Mouse (Mus musculus) forebrain, embryonic 15.5 days (tissue): ENCODE results near the gene Trim11. TPM values are rescaled to one million over a fixed set of nuclear protein-coding genes. Genes with fewer than 3 reads are reported as not detected.

Experiments used
- ATAC-seq: fragments of 200-750 bp; cut with Nextera tagmentation; replicated peaks from 2 replicates; pipeline ENCODE4 v1.8.0; 2017; ENCODE audit warnings: mild to moderate bottlenecking, moderate TSS enrichment, moderate library complexity
- H3K27ac ChIP-seq: fragments of 300-500 bp; sonication (generic); replicated peaks from 2 replicates; pipeline ENCODE4 v1.5.1; 2015; ENCODE audit warnings: mild to moderate bottlenecking, inconsistent platforms
- H3K27me3 ChIP-seq: fragments of 300-500 bp; sonication (generic); 2 replicates; pipeline ENCODE4 v1.6.1; 2015; ENCODE audit warnings: inconsistent platforms
- H3K36me3 ChIP-seq: fragments of 300-500 bp; sonication (generic); 2 replicates; pipeline ENCODE4 v1.6.1; 2015; ENCODE audit warnings: mild to moderate bottlenecking, inconsistent platforms
- H3K4me1 ChIP-seq: fragments of 300-500 bp; sonication (generic); 2 replicates; pipeline ENCODE4 v1.6.1; 2015; ENCODE audit warnings: inconsistent platforms
- H3K4me2 ChIP-seq: fragments of 300-500 bp; sonication (generic); replicated peaks from 2 replicates; pipeline ENCODE4 v1.6.1; 2015; ENCODE audit warnings: mild to moderate bottlenecking, inconsistent platforms
- H3K4me3 ChIP-seq: fragments of 300-500 bp; sonication (generic); 2 replicates; pipeline ENCODE4 v1.5.1; 2015; ENCODE audit warnings: mild to moderate bottlenecking, inconsistent platforms
- H3K9ac ChIP-seq: fragments of 300-500 bp; sonication (generic); replicated peaks from 2 replicates; pipeline ENCODE4 v1.6.1; 2015; ENCODE audit warnings: mild to moderate bottlenecking, inconsistent platforms
- H3K9me3 ChIP-seq: fragments of 300-500 bp; sonication (generic); 2 replicates; pipeline ENCODE4 v1.6.1; 2016; ENCODE audit warnings: inconsistent platforms
- WGBS: fragments of 180-500 bp; shearing (Covaris S2); methylation state at CpG from one replicate; pipeline ENCODE4 v1.1.7; 2015; ENCODE audit warnings: mixed read lengths; 5-methylcytosine and 5-hydroxymethylcytosine counted together
- polyA plus RNA-seq: library from polyadenylated mRNA; unstranded; fragments of >200 nt; fragmentation: Nextera tagmentation; extraction: Ambion mirVana; gene quantifications from 2 replicates; pipeline ENCODE4 v1.2.1, GENCODE M21; 2015

The Trim11 gene
- polyA plus RNA-seq, 1 experiment from 2014 or later, result 24.8 TPM

DNA sequence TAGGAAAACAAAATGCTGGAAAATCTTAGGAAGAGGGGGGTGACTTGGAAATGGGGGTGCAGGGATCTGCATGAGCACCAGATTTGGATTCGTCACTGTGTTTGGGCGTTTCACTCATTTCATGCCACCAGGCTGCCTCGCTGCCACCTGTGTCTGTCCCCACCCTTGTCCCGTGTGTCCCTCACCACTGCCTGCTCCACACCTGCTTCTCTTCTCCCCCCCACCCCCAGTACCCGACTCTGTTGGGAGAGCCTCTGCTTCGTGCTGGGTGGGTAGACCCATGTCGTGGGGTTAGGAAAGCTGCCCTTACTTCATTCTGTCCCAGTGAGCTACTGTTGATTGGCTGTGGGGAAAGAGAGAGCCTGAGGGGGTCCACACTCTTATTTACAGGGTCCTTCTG is 6.8 kb downstream of the Trim11 start:
- H3K4me2 ChIP-seq, result no peak overlapping the region
- WGBS, result 91% methylated on average over 7 of the region's 7 CpGs
- ATAC-seq, result no peak
- H3K9ac ChIP-seq, result no peak overlapping the region
- H3K9me3 ChIP-seq, result no peaks in the 10 kb centered on the region
- H3K36me3 ChIP-seq, result peaks cover 52% of the 10 kb centered on the region
- peaks cover 25% of the 10 kb centered on the region for H3K4me1 ChIP-seq
- H3K27me3 ChIP-seq, result no peaks in the 10 kb centered on the region
- no peak overlapping the region for H3K27ac ChIP-seq
- no peak overlapping the region for H3K4me3 ChIP-seq

DNA sequence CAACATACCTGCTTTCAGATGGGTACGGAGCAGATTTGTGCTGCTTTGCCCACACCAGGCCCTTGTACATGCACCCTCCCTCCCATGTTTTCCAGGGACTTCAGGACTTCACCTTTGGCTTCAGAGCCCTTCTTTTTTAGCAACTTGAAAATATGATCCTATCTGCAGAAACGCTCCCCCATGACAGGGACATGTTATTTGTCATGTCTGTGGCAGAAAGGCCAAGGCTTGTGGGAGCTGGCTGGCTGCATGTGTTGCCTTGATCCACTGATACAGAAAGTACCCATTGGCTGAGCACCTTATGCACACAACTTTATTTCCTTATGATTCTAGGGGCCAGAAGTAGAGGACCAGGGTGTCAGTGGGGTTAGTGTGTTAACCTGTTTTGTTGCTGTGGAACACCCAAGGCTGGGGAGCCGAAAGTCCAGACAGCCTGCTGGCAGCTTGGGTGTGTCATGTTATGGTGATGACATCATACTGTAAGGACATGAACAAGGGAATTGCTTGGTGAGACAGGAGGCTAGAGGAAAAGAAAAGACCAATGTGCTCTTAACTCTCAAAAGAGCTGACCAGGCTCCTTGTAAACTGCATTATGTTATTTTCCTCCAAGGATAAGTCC is 7.5 kb downstream of the Trim11 start:
- Histone ChIP-seq H3K4me2 (no peak overlapping the region), H3K4me1 (peaks cover 17% of the 10 kb centered on the region), H3K27ac (no peak overlapping the region), H3K9me3 (no peaks in the 10 kb centered on the region), H3K36me3 (peaks cover 60% of the 10 kb centered on the region), H3K4me3 (no peak overlapping the region), H3K27me3 (no peaks in the 10 kb centered on the region), H3K9ac (no peak overlapping the region)
- no peak for ATAC-seq
- 96% methylated on average over 3 of the region's 3 CpGs for WGBS

DNA sequence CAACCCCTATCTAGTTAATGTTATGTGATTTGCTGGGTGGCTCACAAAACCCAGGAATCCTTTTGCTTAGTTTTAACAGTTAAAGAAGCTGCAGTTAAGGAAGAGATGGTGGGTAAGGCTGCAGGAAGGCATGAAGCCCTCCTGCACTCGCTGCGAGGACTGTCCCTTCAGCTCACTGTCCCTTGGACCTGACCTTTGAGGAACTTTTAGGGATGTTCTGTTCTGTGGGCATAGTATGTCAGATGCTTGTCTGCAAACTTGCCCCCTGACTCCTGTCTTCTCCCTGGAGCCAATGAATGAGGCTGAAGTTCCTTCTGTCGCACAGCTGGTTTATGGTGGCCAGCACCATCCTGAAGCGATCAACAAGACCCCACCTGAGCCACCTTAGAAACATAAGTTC is 11.3 kb downstream of the Trim11 start:
- Histone ChIP-seq H3K4me2 (no peak overlapping the region), H3K36me3 (peaks cover 51% of the 10 kb centered on the region), H3K4me3 (no peak overlapping the region), H3K27me3 (no peaks in the 10 kb centered on the region), H3K27ac (no peak overlapping the region), H3K4me1 (peaks cover 1% of the 10 kb centered on the region; the same call in 1 of the 2 replicates), H3K9ac (no peak overlapping the region), H3K9me3 (no peaks in the 10 kb centered on the region)
- WGBS, result 92% methylated on average over 4 of the region's 4 CpGs
- no peak for ATAC-seq

DNA sequence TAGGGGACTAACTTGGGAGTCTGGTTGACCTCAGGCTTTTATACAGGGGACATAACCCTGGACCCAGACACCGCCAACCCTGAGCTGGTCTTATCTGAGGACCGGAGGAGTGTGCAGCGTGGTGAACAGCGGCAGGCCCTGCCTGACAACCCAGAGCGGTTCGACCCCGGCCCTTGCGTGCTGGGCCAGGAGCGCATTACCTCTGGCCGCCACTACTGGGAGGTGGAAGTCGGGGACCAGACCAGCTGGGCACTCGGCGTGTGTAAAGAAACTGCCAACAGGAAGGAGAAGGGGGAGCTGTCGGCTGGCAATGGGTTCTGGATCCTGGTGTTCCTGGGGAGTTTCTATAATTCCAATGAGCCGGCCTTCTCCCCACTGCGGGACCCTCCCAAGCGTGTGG is 12.2 kb downstream of the Trim11 start:
- Histone ChIP-seq H3K27me3 (peaks cover 4% of the 10 kb centered on the region; the same call in 1 of the 2 replicates), H3K36me3 (peaks cover 41% of the 10 kb centered on the region), H3K4me1 (peaks cover 8% of the 10 kb centered on the region; the same call in 1 of the 2 replicates), H3K27ac (no peak overlapping the region), H3K4me2 (no peak overlapping the region), H3K9me3 (no peaks in the 10 kb centered on the region), H3K4me3 (no peak overlapping the region), H3K9ac (no peak overlapping the region)
- no peak for ATAC-seq
- 90% methylated on average over 17 of the region's 17 CpGs for whole genome bisulfite sequencing

DNA sequence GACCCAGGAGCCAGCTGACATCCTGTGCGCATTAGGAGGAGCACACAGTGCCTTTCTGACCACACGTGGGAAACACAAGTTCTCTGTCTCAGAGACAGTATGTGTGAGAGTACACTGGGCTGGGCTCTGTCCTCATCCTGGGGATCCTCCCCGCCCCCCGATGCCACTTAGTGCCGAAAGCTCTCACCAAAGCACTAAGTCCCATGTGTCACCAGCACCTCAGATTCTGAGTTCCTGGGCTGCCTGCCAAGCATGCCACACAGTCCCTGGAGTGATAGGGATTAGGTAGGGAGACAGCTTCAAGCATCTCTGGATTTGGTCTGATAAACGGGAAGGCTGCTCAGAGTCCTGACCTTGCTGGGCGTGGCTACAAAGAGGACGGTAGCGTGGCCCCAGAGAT is 12.9 kb downstream of the Trim11 start:
- 83% methylated on average over 9 of the region's 9 CpGs for WGBS
- no peak overlapping the region for H3K9ac ChIP-seq
- peaks cover 34% of the 10 kb centered on the region; the same call in 1 of the 2 replicates for H3K36me3 ChIP-seq
- no peak for ATAC-seq
- H3K4me2 ChIP-seq, result no peak overlapping the region
- H3K9me3 ChIP-seq, result no peaks in the 10 kb centered on the region
- peaks cover 8% of the 10 kb centered on the region; the same call in 1 of the 2 replicates for H3K4me1 ChIP-seq
- no peak overlapping the region for H3K27ac ChIP-seq
- H3K4me3 ChIP-seq, result no peak overlapping the region
- H3K27me3 ChIP-seq, result peaks cover 7% of the 10 kb centered on the region; the same call in 1 of the 2 replicates

DNA sequence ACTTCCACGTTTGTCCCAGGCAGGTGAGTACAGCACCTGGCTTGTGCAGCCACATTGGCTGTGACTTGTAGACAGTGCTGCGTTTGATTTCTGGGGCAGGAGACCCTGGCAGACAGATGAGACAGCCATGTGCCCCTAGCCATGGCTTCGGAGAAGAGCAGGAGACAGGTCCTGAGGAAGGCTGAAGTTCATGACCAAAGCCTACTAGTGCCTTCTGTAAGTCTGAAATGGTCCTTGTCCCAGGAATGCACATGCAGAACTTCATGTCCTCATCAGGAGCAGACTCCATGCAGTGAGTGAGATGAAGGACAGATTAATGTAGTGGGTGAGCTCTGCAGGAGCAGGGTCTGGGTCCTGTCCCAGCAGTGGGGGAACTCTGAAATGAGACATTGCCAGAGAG is 14.0 kb downstream of the Trim11 start:
- peaks cover 28% of the 10 kb centered on the region; the same call in 1 of the 2 replicates for H3K36me3 ChIP-seq
- no peak overlapping the region for H3K27ac ChIP-seq
- no peak for ATAC-seq
- peaks cover 7% of the 10 kb centered on the region; the same call in 1 of the 2 replicates for H3K27me3 ChIP-seq
- no peak overlapping the region for H3K9ac ChIP-seq
- H3K4me2 ChIP-seq, result no peak overlapping the region
- no peaks in the 10 kb centered on the region for H3K9me3 ChIP-seq
- H3K4me3 ChIP-seq, result no peak overlapping the region
- peaks cover 8% of the 10 kb centered on the region; the same call in 1 of the 2 replicates for H3K4me1 ChIP-seq
- WGBS, result 82% methylated on average over 3 of the region's 3 CpGs

DNA sequence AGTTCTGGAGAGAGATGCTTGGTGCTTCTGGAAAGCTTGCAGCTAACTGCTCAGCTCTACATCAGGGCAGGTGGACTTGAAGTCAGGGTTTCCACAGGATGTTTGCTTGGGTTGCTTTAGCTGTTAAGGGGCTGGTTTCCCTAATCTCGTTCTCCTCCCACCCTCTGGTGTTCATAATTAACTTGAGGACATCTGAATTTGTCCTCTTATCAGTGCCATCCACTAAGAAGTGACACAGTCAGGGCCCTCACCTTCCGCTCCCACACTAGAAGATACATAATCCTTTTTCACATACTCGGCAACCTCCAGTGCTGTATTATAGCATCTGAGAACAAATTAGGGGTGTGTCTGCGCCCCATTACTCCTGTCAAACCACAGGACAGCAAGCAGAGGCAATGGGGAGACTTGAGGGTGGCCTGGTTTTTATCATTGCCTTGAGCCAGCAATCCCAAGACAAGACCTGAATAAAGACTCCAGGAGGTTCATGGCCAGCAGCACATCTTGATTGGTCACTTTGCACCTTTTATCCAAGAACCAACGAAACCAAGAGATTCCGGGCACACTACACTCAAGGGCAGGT is 15.3 kb downstream of the Trim11 start:
- no peak for ATAC-seq
- Histone ChIP-seq H3K36me3 (peaks cover 21% of the 10 kb centered on the region; the same call in 1 of the 2 replicates), H3K27me3 (peaks cover 7% of the 10 kb centered on the region; the same call in 1 of the 2 replicates), H3K27ac (no peak overlapping the region), H3K4me2 (no peak overlapping the region), H3K9me3 (no peaks in the 10 kb centered on the region), H3K4me1 (peaks cover 8% of the 10 kb centered on the region; the same call in 1 of the 2 replicates), H3K4me3 (no peak overlapping the region), H3K9ac (no peak overlapping the region)
- WGBS, result 86% methylated on average over 6 of the region's 6 CpGs

DNA sequence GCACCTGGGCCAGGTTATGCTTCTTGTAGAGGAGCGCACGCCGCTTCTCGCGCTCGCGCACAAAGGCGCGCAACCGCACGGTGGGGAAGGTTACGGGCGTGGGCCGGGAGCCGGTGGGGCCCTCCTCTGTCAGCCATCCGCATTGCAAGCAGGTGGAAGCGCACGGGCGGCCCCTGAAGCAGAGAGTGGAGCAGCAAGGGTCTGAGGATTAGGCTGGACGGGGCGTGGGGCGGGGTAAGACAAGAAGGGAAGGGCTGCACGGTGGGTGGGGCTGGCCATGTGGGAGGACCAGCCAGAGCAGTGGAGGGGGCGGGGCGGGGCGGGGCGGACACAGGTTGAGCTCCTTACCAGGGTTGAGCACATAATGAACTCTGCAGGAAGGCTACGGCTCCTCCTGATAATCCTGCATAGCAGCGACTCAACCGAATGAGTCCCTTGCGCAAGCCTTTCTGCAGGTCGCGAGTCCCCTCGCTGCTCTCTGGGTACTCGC is 16.5 kb downstream of the Trim11 start:
- under 1% methylated on average over 35 of the region's 35 CpGs for WGBS
- peak overlapping the region; percentile 58 for H3K9ac ChIP-seq
- H3K4me3 ChIP-seq, result peak overlapping the region; percentile 46

DNA sequence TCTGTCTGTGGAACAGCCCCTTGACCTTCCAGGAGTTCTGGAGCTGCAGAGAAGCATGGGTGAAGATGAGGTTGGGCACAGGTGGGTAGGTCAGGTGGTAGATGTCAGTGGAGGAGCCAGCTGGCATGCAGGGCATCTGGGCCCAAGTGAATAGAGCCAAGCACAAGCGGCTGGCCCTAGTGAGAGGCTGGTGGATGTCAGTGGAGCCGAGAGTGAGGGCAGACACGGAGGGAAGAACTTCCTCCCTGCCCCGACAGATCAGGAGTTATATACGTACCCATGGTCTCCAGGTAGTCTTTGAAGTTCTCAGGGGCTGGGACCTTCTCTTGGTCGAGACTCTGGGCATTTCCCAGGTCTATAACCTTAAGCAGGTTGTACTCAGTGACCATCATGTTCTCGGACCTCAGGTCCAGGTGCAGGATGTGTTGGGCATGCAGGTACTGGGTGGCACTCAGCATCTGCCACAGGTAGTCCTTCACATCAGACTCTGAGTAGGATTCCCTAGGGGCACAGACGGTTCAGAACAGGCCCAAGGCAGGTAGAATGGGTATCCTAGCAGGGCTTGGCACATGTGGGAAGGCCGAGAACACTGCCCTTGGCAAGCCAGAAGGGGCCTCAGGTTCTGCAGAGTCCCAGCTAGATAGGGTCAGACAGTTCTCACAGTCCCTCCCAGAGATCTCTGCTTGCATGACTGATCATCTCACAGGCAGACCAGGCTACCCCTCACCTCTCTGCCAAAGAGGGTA is 17.3 kb downstream of the Trim11 start:
- no peak for ATAC-seq
- WGBS, result 81% methylated on average over 9 of the region's 9 CpGs
- H3K36me3 ChIP-seq, result peaks cover 8% of the 10 kb centered on the region; the same call in 1 of the 2 replicates
- H3K4me3 ChIP-seq, result no peak overlapping the region; the same call in 1 of the 2 replicates
- H3K9ac ChIP-seq, result no peak overlapping the region; the same call in 1 of the 2 replicates
- H3K4me2 ChIP-seq, result peak overlapping the region; percentile 72
- no peaks in the 10 kb centered on the region for H3K9me3 ChIP-seq
- H3K27ac ChIP-seq, result no peak overlapping the region
- peaks cover 8% of the 10 kb centered on the region; the same call in 1 of the 2 replicates for H3K4me1 ChIP-seq
- peaks cover 7% of the 10 kb centered on the region; the same call in 1 of the 2 replicates for H3K27me3 ChIP-seq

More for the DNA sequence above, 16.5 kb downstream of the Trim11 start:
- Histone ChIP-seq H3K4me1 (peaks cover 8% of the 10 kb centered on the region; the same call in 1 of the 2 replicates), H3K9me3 (no peaks in the 10 kb centered on the region), H3K4me2 (peak overlapping the region; percentile 72), H3K36me3 (peaks cover 15% of the 10 kb centered on the region; the same call in 1 of the 2 replicates), H3K27ac (no peak overlapping the region), H3K27me3 (peaks cover 7% of the 10 kb centered on the region; the same call in 1 of the 2 replicates)
- ATAC-seq, result peak; percentile 62

DNA sequence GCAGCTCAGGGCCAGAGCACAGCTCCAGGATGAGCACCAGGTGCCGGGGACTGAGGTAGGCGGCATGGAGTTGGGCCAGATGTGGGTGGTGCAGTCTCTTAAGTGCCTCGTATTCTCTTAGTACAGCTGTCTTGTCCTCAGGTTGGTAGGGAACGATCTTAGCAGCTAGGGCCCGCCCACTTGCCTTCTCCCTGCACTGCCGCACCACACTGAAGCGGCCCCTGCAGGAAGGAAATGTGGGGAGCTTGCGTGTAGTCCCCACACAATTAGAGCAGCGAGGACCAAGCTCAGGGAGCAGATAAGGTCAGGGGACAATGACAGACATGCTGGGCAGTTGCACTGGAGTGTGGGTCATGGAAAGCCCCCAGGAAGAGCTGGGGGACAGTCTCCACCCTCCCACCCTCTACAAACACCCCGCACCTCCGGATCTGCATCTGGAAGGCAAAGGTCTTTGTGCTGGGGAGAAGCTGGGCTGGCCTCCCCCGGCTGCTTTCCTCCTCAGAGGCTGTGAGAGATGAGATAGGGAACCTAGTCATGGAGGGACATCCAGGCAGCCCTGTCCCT is 18.0 kb downstream of the Trim11 start:
- 51% methylated on average over 12 of the region's 12 CpGs for WGBS
- Histone ChIP-seq H3K4me2 (no peak overlapping the region), H3K27ac (no peak overlapping the region), H3K9me3 (no peaks in the 10 kb centered on the region), H3K27me3 (peaks cover 7% of the 10 kb centered on the region; the same call in 1 of the 2 replicates), H3K4me1 (peaks cover 8% of the 10 kb centered on the region; the same call in 1 of the 2 replicates), H3K9ac (no peak overlapping the region), H3K36me3 (peaks cover 1% of the 10 kb centered on the region; the same call in 1 of the 2 replicates), H3K4me3 (no peak overlapping the region)
- ATAC-seq, result no peak

DNA sequence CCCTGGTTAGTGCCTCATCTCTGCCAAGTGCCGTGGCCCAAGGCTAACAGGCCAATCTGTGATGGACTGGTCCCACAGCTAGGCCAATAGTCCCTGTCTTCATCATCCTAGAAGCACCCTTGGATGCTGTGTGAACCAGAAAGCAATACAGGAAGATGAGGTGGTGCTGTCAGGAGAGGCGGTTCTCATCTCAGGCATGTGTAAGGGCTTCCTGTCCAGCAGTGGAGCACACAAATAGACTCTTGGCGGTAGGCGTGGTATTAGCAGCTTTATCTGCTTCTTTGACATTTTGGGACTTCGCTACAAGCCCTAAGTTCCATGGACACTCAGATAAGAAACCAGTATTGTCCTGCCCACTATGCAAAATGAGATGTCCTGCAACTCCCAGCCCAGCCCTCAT is 19.6 kb downstream of the Trim11 start:
- H3K9me3 ChIP-seq, result no peaks in the 10 kb centered on the region
- no peak overlapping the region for H3K4me2 ChIP-seq
- no peak overlapping the region for H3K27ac ChIP-seq
- H3K4me1 ChIP-seq, result peaks cover 8% of the 10 kb centered on the region; the same call in 1 of the 2 replicates
- WGBS, result 85% methylated on average over 5 of the region's 5 CpGs
- H3K9ac ChIP-seq, result no peak overlapping the region
- no peaks in the 10 kb centered on the region for H3K36me3 ChIP-seq
- H3K4me3 ChIP-seq, result no peak overlapping the region
- no peak for ATAC-seq
- H3K27me3 ChIP-seq, result peaks cover 7% of the 10 kb centered on the region; the same call in 1 of the 2 replicates
